Mouse (Mus musculus): ENCODE data around the gene Arap1.

The Arap1 gene

GRCm38 (mm10) chr7:101327263-101327662 is 20.6 kb upstream of the Arap1 start:
- DNase-seq (ENCODE audit: low spot score): no peak

GRCm38 (mm10) chr7:101327786-101328185 is 20.1 kb upstream of the Arap1 start:
- no peak for DNase-seq (ENCODE audit: low spot score)

- DNase-seq (ENCODE audit: low spot score): no peak
These were observed 19.2 kb upstream of the Arap1 start for GRCm38 (mm10) chr7:101328621-101329158.

DNA sequence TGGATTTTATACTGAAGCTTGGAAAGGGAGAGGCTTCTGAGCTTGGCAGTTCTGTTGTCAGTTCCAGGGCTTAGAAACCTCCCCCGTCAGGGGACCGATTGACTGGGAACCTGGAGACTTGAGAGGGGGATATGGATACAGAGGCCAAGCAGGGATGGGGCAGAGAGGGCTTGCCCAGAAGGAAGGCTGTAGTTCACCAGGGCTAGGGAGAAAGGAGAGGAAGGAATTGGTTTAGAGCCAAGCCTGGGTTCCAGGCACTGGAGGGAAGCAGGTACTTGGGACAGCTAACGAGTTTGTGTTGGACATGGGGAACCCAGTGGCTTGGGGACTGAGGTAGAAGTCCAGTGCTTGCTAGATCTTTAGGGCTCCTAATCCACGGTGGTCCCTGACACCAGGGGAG is 18.3 kb upstream of the Arap1 start:
- no peak for DNase-seq (ENCODE audit: low spot score)

GRCm38 (mm10) chr7:101330074-101330840 is 17.6 kb upstream of the Arap1 start:
- DNase-seq (ENCODE audit: low spot score): no peak

DNA sequence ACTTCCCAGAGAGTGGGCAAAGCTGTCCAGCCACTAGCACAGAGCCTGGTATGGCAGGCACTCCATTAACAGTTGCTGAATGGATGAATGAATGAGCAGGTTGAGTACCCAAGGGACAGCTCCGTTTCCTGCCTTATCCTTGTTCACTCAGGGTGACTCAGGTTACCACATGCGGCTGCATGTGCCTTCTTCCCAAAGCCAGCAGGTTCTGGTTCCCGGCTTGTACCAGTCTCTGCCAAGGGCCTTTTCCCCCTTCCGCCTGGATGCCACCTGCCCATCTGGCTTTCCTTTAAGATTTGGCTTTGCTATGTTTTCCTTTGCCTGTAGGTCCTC is 17.1 kb upstream of the Arap1 start:
- DNase-seq (ENCODE audit: low spot score): no peak

DNA sequence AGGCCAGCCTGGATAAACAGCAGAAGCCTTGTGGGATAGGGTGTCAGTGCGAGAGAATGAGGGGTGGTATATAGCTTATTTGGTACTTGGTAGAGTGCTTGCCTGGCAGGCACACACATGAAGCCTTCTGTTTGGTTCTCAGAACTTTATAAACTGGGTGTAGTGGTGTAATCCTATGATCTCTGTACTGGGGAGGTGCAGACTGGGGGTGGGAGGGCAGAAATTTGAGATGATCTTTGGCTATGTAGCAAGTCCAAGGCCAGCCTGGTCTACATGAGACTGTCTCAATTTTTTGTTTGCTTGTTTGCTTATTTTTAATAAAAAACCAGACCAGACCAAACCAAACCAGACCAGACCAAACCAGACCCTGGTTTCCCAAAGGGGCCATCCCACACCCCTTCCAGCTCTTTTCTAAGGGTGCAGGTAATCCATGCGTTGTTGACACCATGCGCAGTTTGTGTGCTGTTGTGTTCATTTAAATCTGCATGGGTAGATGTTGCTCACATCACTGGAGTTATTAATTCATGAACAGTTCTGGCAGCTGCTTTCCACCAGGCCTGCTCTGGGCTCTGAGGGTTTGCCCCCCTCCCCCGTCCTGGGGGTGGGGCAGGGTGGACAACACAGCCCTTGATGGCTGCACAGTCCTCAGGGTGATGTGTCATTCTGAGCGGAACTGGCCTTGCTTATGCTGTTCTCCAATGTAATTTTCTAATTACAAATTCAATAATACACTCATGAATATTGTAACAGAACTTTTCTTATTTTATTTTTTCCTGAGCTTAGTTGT is 15.6 kb upstream of the Arap1 start:
- DNase-seq (ENCODE audit: low spot score): no peak

DNA sequence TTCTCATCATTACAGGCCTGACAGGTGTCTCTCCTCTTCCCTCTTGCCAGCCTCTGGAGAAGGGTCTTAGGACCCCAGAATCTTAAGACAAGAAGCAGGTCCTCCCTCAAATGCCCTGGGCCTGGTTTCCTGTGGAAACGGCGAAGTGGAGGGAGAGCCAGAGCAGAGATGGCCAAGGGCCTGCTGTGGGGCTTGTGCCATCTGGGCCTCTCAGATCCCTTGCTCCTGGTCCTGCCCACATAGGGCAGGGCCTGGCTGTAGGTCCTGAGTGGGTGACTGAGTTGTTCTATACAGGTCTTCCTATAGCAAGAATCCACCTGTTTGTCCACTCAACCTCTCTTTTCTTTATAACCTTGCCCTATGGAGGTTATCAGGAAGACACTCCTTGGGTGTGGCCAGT is 12.6 kb upstream of the Arap1 start:
- no peak for DNase-seq (ENCODE audit: low spot score)

DNA sequence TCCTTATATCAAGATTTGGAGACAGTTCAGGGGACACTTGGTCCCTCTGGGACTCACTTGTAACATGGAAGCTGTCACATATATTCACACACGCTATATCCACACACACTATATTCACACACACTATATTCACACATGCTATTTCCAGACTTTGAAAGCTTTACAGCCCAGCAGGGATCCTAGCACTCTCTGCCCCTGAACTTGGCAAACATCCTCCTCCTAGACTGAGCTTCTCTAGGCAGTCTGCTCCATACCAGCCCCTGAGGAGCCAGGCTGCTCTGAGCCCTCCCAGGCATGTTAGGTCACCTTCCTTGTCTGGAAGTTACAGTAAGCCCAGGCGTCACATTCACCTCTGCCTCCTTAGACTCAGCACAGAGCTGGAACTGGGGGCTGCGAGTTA is 11.2 kb upstream of the Arap1 start:
- DNase-seq (ENCODE audit: low spot score): no peak

- DNase-seq (ENCODE audit: low spot score): no peak
These were observed 10.5 kb upstream of the Arap1 start for GRCm38 (mm10) chr7:101337401-101337800.

DNA sequence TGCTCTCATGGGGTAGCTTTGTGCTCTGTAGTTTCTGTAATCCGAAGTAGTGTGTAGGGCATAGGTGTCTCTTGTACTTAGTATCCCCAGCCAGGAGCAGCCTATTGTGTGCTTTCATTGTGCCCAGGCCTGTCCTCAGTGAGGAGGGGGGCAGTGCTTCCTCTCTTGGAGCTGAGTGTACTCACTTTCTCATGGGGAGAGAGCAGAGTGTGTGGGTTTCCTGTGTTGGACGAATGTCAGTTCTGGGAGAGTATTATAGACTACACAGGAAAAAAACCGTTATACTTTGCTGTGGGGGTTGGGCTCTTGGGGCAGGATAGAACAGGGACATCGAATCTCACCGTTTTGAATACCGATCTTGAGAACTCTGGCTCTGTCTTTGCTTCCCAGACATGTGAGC is 6.5 kb upstream of the Arap1 start:
- no peak for DNase-seq (ENCODE audit: low spot score)

DNA sequence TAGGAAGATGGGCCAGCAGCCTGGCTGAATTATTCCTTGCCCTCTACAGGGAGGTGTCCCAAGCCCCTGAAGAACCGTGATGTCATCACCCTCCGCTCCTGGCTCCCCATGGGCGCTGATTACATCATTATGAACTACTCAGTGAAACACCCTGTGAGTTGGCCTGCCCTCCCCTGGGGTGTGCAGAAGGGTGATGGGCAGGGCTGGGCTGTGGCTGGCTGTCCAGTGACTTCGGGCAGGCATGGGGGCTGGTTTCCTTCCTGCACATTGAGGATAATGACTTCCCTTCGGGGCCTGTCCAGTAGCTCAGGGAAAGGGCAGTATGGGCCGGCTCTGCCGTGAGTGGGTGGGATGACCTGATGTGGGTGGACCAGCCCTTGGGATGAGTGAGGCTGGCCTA is 4.7 kb upstream of the Arap1 start:
- no peak for DNase-seq (ENCODE audit: low spot score)

- DNase-seq (ENCODE audit: low spot score): no peak
These were observed 3.0 kb upstream of the Arap1 start for GRCm38 (mm10) chr7:101344892-101345291.

DNA sequence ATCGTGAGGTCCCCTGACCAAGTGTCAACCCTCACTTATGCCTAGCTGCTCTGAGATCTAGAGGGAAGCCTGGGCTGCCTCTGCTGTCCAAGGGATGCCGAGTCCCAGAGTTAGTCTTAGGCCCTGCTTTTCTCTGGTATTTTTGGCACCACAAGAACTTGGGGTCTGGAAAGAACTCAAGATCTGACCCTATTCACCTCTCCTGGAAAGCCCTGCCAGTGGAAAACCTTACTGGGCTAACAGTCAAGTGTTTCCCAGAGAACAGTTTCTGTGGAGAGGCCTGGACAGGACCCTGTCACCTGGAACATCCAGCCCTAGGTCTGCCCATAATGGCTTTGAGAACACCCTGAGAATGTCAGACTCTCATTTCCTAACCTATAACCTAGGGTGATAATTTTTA is 876 bp upstream of the Arap1 start:
- no peak for DNase-seq (ENCODE audit: low spot score)

DNA sequence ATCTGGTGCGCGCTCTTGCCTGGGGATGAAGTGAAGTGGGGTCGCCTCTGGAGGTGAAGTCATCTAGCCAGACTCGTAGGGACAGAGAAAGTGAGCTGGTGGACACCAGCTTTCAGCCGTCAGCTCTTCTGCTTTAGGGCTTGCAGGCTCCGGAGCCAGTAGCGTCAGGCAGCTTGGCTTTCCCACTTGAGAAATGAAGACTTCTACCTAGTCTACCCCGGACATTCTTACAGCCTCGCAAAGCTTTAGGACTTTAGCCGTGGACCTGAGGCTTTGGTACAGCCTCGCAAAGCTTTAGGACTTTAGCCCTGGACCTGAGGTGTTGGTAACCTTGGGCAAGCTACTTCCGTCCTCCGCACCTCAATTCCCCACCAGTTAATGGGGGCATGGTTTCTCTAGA is 445 bp downstream of the Arap1 start:
- DNase-seq (ENCODE audit: low spot score): no peak

GRCm38 (mm10) chr7:101349861-101350260 is 2.0 kb downstream of the Arap1 start:
- no peak for DNase-seq (ENCODE audit: low spot score)

- no peak for DNase-seq (ENCODE audit: low spot score)
These were observed 4.5 kb downstream of the Arap1 start for GRCm38 (mm10) chr7:101352404-101352803.

DNA sequence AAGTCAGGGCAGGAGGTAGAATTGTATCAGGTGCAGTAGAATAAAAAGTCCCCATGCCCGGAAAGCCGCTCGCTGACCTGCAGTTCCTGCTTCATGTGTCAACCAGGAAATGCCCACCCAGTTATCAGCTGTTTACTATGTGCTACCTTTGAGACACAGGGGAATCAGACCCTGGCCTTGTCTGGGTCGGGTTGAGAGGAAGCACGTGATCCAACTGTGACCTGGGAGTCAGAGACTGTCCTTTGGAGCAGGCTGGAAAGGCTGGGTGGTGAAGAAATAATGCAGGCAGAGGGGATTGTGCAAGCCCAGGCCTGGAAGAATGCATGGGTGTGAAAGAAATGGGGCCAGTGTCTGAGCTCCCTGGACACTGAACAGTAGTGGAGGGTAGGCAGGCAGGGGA is 6.6 kb downstream of the Arap1 start:
- DNase-seq (ENCODE audit: low spot score): no peak

DNA sequence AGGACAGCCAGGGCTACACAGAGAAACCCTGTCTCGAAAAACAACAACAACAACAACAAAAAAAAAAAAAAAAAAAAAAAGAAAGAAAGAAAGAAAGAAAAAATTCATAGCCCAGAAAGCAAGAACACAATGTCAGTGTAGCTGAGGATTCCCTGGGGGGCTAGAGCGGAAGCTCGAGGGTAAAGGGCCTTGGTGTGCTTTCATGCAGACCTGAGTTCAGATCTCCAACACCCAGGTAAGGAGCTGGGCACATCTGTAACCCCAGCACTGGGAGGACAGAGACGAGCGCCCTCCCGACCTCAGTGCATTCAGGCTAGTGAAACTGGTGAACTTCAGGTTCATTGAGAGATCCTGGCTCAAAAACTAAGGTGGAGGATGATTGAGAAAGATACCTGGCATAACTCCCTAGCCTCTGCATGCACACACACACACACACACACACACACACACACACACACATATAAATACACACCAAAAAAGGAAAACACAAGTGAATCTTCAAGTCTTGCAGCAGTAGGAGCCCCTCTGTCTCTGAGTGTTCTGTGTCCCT is 7.8 kb downstream of the Arap1 start:
- DNase-seq (ENCODE audit: low spot score): no peak

GRCm38 (mm10) chr7:101356868-101357267 is 9.0 kb downstream of the Arap1 start:
- DNase-seq (ENCODE audit: low spot score): no peak

DNA sequence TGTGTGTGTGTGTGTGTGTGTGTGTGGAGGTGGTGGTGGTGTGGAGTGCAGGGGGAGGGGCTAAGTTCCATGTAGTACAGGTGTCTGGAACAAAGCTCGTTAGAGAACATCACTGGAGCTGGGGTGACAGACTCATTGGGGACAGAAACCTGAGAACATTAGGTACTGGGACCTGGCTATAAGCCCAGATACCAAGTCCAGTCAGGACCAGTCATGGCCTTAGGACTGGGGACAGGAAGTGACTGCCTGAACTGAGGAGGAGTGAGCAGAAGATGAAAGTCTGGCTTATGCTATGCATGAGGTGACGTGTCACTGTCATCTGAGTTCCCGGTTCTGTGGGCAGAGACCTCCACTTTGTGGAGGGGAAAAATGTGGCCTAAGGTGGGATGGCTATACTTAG is 12.5 kb downstream of the Arap1 start:
- DNase-seq (ENCODE audit: low spot score): no peak

DNA sequence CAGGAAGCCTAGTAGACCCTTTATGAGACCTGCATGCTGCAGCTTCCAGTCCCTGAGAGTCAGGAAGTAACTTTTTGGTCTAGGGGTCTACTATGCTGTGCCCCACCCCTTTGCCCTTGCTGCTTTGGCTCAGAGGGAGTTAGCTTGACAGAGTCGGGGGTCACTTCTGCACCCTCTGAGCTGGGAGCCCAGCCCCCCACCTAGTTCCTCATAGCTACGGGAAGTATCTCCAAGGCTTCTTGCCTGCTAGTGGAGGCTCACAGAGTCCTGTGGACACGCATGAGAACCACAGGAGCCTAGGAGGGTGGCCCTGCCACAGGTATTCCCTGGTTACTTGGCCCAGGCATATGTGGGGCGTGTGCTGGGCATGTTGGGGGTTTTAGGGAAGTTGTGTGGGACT is 13.2 kb downstream of the Arap1 start:
- DNase-seq (ENCODE audit: low spot score): no peak

DNA sequence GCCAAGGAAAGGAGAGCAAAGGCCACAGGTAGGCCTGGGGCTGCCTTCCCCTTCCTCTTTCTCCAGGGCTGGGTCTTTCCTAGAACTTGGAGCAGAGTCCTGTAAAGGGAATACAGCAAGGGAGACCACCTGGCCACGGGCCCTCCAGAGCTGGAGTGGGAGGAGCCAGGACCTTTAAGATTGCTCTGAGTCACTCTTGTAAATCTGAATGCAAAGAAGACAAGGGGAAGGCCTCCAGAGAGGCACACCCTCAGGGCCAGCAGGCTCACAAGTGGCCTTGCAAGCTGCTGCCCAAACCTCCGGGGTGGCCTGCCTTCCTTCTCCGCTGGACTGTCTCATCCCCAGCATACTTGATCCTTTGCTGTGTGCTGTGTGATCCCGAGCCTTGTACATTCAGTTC is 13.9 kb downstream of the Arap1 start:
- DNase-seq (ENCODE audit: low spot score): no peak

Measured in c-Kit-positive CD71-positive TER-119-positive erythroid progenitor cells, embryonic 14.5 days (primary cell).